Mouse (Mus musculus) Muller cell, postnatal 12 days (primary cell): Measurements from ENCODE around the gene Nrip1.

Experiments
- DNase-seq: peaks from one replicate; pipeline ENCODE4 v3.0.0-alpha.2; 2015; ENCODE audit errors: inconsistent ontology term

The Nrip1 gene

GRCm38 (mm10) chr16:76347719-76348421 is 25.8 kb downstream of the Nrip1 start:
- DNase-seq: peak; percentile 22

- DNase-seq: no peak
Observed at GRCm38 (mm10) chr16:76346371-76346770, 27.3 kb downstream of the Nrip1 start.

- DNase-seq: no peak
Observed at GRCm38 (mm10) chr16:76344761-76345368, 28.8 kb downstream of the Nrip1 start.

GRCm38 (mm10) chr16:76344030-76344429 is 29.6 kb downstream of the Nrip1 start:
- DNase-seq: no peak

GRCm38 (mm10) chr16:76341636-76342035 is 32.0 kb downstream of the Nrip1 start:
- DNase-seq: no peak

GRCm38 (mm10) chr16:76339256-76339655 is 34.4 kb downstream of the Nrip1 start:
- no peak for DNase-seq

- no peak for DNase-seq
Observed at GRCm38 (mm10) chr16:76337351-76337750, 36.3 kb downstream of the Nrip1 start.

GRCm38 (mm10) chr16:76336932-76337331 is 36.7 kb downstream of the Nrip1 start:
- no peak for DNase-seq

GRCm38 (mm10) chr16:76335913-76336312 is 37.7 kb downstream of the Nrip1 start:
- DNase-seq: no peak

GRCm38 (mm10) chr16:76332127-76332526 is 41.5 kb downstream of the Nrip1 start:
- no peak for DNase-seq

GRCm38 (mm10) chr16:76331231-76331630 is 42.4 kb downstream of the Nrip1 start:
- no peak for DNase-seq

GRCm38 (mm10) chr16:76325315-76325710 is 48.3 kb downstream of the Nrip1 start:
- no peak for DNase-seq

GRCm38 (mm10) chr16:76324411-76325314 is 49.0 kb downstream of the Nrip1 start:
- DNase-seq: no peak

GRCm38 (mm10) chr16:76323594-76324307 is 49.9 kb downstream of the Nrip1 start:
- DNase-seq: no peak

GRCm38 (mm10) chr16:76323141-76323540 is 50.5 kb downstream of the Nrip1 start:
- no peak for DNase-seq

- no peak for DNase-seq
Observed at GRCm38 (mm10) chr16:76321527-76322165, 52.0 kb downstream of the Nrip1 start.

GRCm38 (mm10) chr16:76320118-76320473 is 53.5 kb downstream of the Nrip1 start:
- DNase-seq: no peak

- peak; percentile 72 for DNase-seq
Observed at GRCm38 (mm10) chr16:76319364-76320117, 54.1 kb downstream of the Nrip1 start.

GRCm38 (mm10) chr16:76318331-76318922 is 55.2 kb downstream of the Nrip1 start:
- no peak for DNase-seq
